Comparison of ENCODE assay signal across 8 mouse cellular contexts in the genomic region with DNA sequence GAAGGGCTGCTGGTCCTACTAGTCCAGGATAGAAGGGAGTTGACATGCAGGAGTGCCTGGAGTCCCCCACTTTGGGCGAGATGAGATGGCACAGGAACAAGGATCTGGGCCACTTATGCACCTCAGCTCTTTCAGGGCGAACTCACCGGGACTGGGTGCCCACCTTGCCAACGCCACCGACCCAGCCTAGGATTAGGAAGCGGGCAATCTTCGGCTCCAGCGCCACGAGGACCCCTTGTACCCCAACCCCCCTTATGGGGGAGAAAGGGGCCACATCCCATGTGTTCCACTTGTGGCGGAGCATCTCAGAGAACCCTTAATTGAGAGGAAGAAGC. TPM values are rescaled to one million over a fixed set of nuclear protein-coding genes. Genes with fewer than 3 reads are reported as not detected.
DNase-seq lines count a peak whose midpoint lies in the region; ATAC-seq lines count a peak whose summit lies in the region.

No protein-coding gene starts in this region.

- ATAC-seq in lung, embryonic 16.5 days (ENCODE audit: low read depth) = 0 out of 2 replicates have a peak, but pooled peaks have one; percentile 2
- ATAC-seq in forebrain, embryonic 16.5 days = no peak
- ATAC-seq in liver, embryonic 11.5 days (replicated peaks; ENCODE audit: low FRiP score) = no peak
- no peak for ATAC-seq in stomach, embryonic 14.5 days (ENCODE audit: insufficient number of reproducible peaks, insufficient read depth, low FRiP score, low read depth)

- H3K9ac ChIP-seq in lung, embryonic 16.5 days (ENCODE audit: low read length) = peak overlapping the region; percentile 62
- H3K9ac ChIP-seq in forebrain, embryonic 16.5 days (replicated peaks; ENCODE audit: low read depth, low read length) = no peak overlapping the region
- no peak overlapping the region for H3K9ac ChIP-seq in liver, embryonic 11.5 days (ENCODE audit: low read depth, low read length)
- H3K9ac ChIP-seq in stomach, embryonic 14.5 days (replicated peaks; ENCODE audit: low read depth, low read length) = peak overlapping the region; percentile 40; the same call in 1 of the 2 replicates

- H3K4me3 ChIP-seq in lung, embryonic 16.5 days (ENCODE audit: low read length) = peak overlapping the region; percentile 56
- H3K4me3 ChIP-seq in forebrain, embryonic 16.5 days (replicated peaks; ENCODE audit: low read length) = peak overlapping the region; percentile 48
- H3K4me3 ChIP-seq in liver, embryonic 11.5 days (ENCODE audit: low read depth, low read length) = peak overlapping the region; percentile 38
- H3K4me3 ChIP-seq in stomach, embryonic 14.5 days (ENCODE audit: low read depth, low read length) = peak overlapping the region; percentile 59

- H3K4me2 ChIP-seq in lung, embryonic 16.5 days (ENCODE audit: low read depth, low read length) = peak overlapping the region; percentile 93
- H3K4me2 ChIP-seq in forebrain, embryonic 16.5 days (ENCODE audit: low read length) = peak overlapping the region; percentile 73
- H3K4me2 ChIP-seq in liver, embryonic 11.5 days = peak overlapping the region; percentile 61
- peak overlapping the region; percentile 98 for H3K4me2 ChIP-seq in stomach, embryonic 14.5 days (replicated peaks; ENCODE audit: low read depth, low read length)

- whole genome bisulfite sequencing in lung, embryonic 16.5 days = 2% methylated on average over 10 of the region's 10 CpGs
- WGBS in forebrain, embryonic 16.5 days = 2% methylated on average over 10 of the region's 10 CpGs
- 2% methylated on average over 10 of the region's 10 CpGs for WGBS in liver, embryonic 11.5 days
- WGBS in stomach, embryonic 14.5 days = 2% methylated on average over 10 of the region's 10 CpGs

- peaks cover 37% of the 10 kb centered on the region for H3K27me3 ChIP-seq in lung, embryonic 16.5 days (ENCODE audit: control insufficient read depth, insufficient read depth, low read depth, low read length)
- peaks cover 40% of the 10 kb centered on the region for H3K27me3 ChIP-seq in forebrain, embryonic 16.5 days (replicated peaks; ENCODE audit: control insufficient read depth, insufficient read depth, low read length)
- peaks cover 48% of the 10 kb centered on the region for H3K27me3 ChIP-seq in liver, embryonic 11.5 days (replicated peaks; ENCODE audit: control insufficient read depth, insufficient read depth, low read length)
- H3K27me3 ChIP-seq in stomach, embryonic 14.5 days (ENCODE audit: control insufficient read depth, insufficient read depth, low read length) = no peaks in the 10 kb centered on the region

- H3K4me1 ChIP-seq in lung, embryonic 16.5 days (replicated peaks; ENCODE audit: control insufficient read depth, insufficient read depth, low read length) = peaks cover 18% of the 10 kb centered on the region
- peaks cover 18% of the 10 kb centered on the region for H3K4me1 ChIP-seq in forebrain, embryonic 16.5 days (replicated peaks; ENCODE audit: control insufficient read depth, insufficient read depth, low read length)
- H3K4me1 ChIP-seq in liver, embryonic 11.5 days (replicated peaks; ENCODE audit: control insufficient read depth, insufficient read depth, low read length) = no peaks in the 10 kb centered on the region
- peaks cover 9% of the 10 kb centered on the region; the same call in 1 of the 2 replicates for H3K4me1 ChIP-seq in stomach, embryonic 14.5 days (ENCODE audit: control insufficient read depth, insufficient read depth, low read length)

- no peaks in the 10 kb centered on the region for H3K36me3 ChIP-seq in lung, embryonic 16.5 days (ENCODE audit: control insufficient read depth, insufficient read depth, low read length)
- no peaks in the 10 kb centered on the region for H3K36me3 ChIP-seq in forebrain, embryonic 16.5 days (ENCODE audit: control insufficient read depth, insufficient read depth)
- no peaks in the 10 kb centered on the region for H3K36me3 ChIP-seq in liver, embryonic 11.5 days (ENCODE audit: control insufficient read depth, insufficient read depth, low read length)
- H3K36me3 ChIP-seq in stomach, embryonic 14.5 days (ENCODE audit: control insufficient read depth, insufficient read depth, low read length) = no peaks in the 10 kb centered on the region

- no peak for DNase-seq in lung, postnatal 25 days (ENCODE audit: low spot score)
- no peak for DNase-seq in liver, embryonic 11.5 days (ENCODE audit: low spot score)
- DNase-seq in B cell, adult 2 months = no peak
- no peak for DNase-seq in embryo, embryonic 10.5 days (ENCODE audit: low spot score)
- no peak for DNase-seq in adrenal gland, postnatal 25 days

- H3K9me3 ChIP-seq in lung, embryonic 16.5 days (ENCODE audit: control insufficient read depth, low read length) = no peaks in the 10 kb centered on the region
- no peaks in the 10 kb centered on the region for H3K9me3 ChIP-seq in forebrain, embryonic 16.5 days (ENCODE audit: control insufficient read depth, low read length)
- no peaks in the 10 kb centered on the region for H3K9me3 ChIP-seq in liver, embryonic 11.5 days (ENCODE audit: control insufficient read depth, low read length)
- H3K9me3 ChIP-seq in stomach, embryonic 14.5 days (ENCODE audit: control insufficient read depth, low read depth, low read length) = no peaks in the 10 kb centered on the region

- H3K27ac ChIP-seq in lung, embryonic 16.5 days (ENCODE audit: low read length) = no peak overlapping the region
- H3K27ac ChIP-seq in forebrain, embryonic 16.5 days (ENCODE audit: low read length) = no peak overlapping the region
- no peak overlapping the region for H3K27ac ChIP-seq in liver, embryonic 11.5 days (ENCODE audit: low read depth, low read length)
- H3K27ac ChIP-seq in stomach, embryonic 14.5 days (ENCODE audit: low read length) = no peak overlapping the region

RNA-seq across cellular contexts. Expression of a gene that starts 0.6 kb away (rescaled TPM):
- polyA plus RNA-seq in lung, embryonic 16.5 days (2015; fragmentation: Nextera tagmentation; extraction: Ambion mirVana) = 46.1 and 48.9 TPM in 2 replicates
- 3.6 and 4.7 TPM in 2 replicates for polyA plus RNA-seq in forebrain, embryonic 16.5 days (2015; fragmentation: Nextera tagmentation; extraction: Ambion mirVana)
- 11.8 and 12.8 TPM in 2 replicates for polyA plus RNA-seq in liver, embryonic 11.5 days (2014; fragmentation: Nextera tagmentation; extraction: Ambion mirVana)
- 138 and 146 TPM in 2 replicates for polyA plus RNA-seq in stomach, embryonic 14.5 days (2014; fragmentation: Nextera tagmentation; extraction: Ambion mirVana)
- 14.5 and 14.8 TPM in 2 replicates for total RNA-seq in adrenal gland, postnatal 25 days (2021)

Comparison
In these comparisons a context has a peak if more than half of its experiments do, and no peak if none do; other contexts are left out.
1. H3K9ac ChIP-seq: peak in lung, embryonic 16.5 days (single experiment) and stomach, embryonic 14.5 days (single experiment); none in forebrain, embryonic 16.5 days (single experiment) and liver, embryonic 11.5 days (single experiment).
2. Peak in every context shown above with its lines, with median percentiles within 50 percentile points of each other: H3K4me2 ChIP-seq and H3K4me3 ChIP-seq.